Mouse (Mus musculus) stomach, postnatal 0 days (tissue): Measurements from ENCODE around the gene Slc7a4.

Experiments used
- CTCF ChIP-seq: IDR thresholded peaks from 2 replicates; pipeline ENCODE4 v1.5.1; 2016; ENCODE audit warnings: antibody characterized with exemption, low read depth, mild to moderate bottlenecking, moderate library complexity
- EP300 ChIP-seq: optimal IDR thresholded peaks from 2 replicates; pipeline ENCODE3; 2016; ENCODE audit warnings: antibody characterized with exemption

- peak; percentile 99 for TF ChIP-seq CTCF
- TF ChIP-seq EP300: no peak
Measured at GRCm38 (mm10) chr16:17557947-17558480, 25.0 kb downstream of the Slc7a4 start.
